Mouse (Mus musculus) testis, postnatal 14 days (tissue): ENCODE measurements around the gene 1600014C23Rik.
A peak's percentile ranks its signal among the peaks of the same experiment; 100 is the strongest.

Experiments used
- DNase-seq: peaks from one replicate; pipeline ENCODE4 v3.0.0; 2021; ENCODE audit warnings: low spot score

1600014C23Rik gene

DNA sequence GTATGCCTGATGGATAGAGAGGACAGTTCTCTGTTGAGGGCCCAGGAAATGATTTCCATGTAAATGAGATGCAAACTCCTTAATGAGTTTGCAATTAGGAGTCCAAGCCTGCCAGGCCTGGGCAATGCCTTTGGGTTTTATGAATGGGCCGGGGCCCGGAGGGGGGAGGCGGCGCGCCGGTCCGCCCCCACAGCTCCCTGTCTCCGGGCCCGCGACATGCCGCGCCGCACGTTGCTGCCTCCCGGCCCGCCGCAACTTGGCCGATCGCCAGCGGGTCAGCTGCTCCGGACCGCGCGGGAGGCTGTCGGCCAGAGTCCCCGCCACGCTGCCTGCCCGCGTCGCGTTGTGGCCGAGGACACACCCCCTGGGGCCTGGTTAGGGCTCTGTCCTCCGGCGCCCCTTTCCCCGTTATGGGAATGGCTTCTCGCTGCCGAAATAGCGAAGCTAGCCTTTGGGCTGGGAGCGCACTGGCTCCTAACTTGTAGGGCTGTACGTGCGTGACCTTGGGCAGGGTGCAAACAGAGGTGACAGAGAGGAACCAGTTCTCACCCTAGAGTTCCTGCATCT lies at the start of gene 1600014C23Rik:
1600014C23Rik (minus strand) TSS at position 110 of the 567 bp plus-strand sequence.
- no peak for DNase-seq

DNA sequence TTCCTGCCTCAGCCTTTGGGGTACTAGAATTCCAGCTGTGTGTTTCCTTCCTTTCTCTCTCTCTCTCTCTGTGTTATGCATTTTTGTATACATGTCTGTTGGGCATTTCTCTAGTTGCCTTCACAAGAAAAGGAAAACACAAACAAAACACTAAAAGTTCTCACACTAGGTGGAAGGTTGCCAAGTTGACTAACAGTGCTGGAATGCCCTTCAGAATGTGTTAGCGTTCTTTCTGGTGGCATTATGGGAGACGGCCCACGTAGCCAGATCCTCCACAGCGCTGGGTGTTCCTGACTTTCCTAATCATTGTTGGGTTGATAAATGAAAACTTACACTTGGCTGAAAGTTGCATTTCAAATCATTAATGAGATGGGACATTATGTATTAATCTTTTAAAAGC lies 44.8 kb upstream of the 1600014C23Rik start:
- no peak for DNase-seq

DNA sequence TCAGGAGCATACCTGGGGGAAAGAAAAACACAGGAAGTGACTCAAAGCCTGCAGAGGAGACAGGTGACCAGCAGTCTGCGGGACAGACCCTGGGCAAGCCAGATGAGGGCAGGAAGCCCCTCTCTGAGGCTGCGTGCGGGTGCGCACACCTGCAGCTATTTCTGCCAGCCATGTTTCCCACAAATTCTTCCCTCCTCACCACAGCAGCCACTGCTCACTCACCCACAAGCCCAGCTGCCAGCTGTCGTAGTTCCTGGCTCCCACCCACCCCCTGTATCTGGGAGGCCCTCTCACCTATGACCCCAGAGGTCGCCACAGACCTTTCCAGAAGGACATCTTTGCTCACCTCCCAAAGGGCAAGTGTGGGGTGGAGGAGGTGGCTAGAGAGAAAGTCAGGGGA lies 43.8 kb upstream of the 1600014C23Rik start:
- no peak for DNase-seq

DNA sequence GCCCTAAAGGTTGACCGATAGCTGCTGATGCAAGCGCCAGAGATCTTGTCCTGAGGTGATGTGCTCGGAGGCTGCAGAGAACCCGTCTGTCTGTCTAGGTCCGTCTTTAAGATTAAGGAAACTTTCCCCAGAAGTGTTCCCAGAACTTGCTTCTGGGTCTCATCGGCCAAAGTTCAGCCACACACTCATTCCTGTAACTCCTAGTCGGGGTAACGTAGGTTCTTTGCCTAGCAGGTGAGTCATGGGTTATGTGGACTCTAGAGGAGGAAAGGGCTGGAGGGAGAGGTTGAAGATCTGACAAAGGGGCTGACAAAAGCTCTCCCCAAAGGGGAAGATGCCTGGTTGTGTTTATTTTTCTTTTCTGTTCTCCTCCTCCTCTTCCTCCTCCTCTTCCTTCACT lies 42.5 kb upstream of the 1600014C23Rik start:
- DNase-seq, result no peak

DNA sequence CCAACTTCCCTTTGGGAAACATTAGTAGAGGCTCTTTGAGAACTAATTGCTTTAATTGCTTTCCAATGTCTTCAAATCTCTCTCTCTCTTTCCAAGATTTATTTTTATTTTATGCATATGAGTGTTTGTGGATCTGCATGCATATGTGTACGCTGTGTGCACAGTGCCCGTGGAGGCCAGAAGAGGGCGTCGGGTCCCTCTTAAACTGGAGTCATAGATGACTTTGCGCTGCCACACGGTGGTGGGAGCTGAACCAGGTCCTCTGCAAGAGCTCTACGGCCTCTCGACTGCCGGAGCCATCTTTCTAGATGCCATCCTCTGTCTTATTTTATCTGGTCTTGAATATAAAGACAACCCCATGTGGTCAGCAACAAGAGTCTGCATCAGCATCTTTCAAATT lies 41.8 kb upstream of the 1600014C23Rik start:
- DNase-seq, result no peak

DNA sequence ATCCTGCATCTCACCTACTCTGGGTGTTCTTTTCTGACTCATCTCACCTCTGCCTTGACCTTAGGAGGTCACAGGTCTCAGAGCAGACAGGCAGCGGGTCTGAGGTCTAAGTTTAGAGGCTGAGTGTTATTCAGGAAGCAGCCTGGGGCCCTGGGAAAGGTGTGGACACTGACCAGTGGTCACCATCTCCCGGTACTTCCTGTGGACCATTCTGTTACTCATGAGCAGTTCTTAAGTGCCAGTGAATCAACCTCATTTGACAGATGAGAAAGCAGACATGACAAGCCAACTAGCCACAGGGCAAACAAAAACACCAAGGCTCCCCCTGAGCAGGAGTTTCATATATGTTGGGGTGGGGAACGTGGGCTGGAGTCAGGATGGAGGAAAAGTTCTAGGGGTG lies 38.9 kb upstream of the 1600014C23Rik start:
- no peak for DNase-seq

DNA sequence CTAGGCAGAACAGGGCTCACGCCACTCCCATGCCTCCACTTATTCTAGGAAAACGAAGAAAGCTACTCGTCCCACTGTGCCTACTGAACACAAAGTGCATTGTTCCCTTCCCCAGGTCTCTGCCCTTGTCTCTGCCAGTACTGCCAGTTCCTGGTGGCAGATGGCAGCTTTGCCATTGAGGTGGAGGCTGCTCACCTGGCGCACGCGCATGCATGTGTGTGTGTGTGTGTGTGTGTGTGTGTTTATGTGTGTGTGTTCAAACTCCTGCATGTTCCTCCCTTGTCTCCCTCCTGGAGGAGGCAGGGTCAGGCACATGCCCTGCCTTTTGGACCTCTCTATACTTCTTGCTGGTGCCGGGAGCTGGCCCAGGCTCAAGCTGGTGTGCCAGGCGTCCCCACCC lies 38.5 kb upstream of the 1600014C23Rik start:
- DNase-seq, result no peak

DNA sequence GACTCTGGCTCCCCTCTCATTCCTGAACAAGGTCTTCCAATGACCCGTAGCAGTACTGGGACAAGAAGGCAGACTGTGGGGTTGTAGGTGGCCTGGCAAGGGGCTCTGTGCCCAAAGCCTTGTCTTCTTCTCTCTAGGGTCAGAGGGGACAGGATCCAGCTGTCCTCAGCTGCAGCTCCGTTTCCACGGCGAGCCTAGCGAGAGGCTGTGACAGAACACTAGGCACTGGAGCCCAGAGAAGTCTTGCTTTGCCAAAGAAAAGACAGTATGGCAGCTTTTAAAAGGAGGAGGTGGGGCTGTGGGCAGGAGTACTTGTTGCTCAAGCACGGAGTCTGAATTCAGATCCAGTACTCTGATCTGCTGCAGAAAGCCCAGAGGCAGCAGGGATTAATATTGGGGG lies 36.8 kb upstream of the 1600014C23Rik start:
- no peak for DNase-seq

DNA sequence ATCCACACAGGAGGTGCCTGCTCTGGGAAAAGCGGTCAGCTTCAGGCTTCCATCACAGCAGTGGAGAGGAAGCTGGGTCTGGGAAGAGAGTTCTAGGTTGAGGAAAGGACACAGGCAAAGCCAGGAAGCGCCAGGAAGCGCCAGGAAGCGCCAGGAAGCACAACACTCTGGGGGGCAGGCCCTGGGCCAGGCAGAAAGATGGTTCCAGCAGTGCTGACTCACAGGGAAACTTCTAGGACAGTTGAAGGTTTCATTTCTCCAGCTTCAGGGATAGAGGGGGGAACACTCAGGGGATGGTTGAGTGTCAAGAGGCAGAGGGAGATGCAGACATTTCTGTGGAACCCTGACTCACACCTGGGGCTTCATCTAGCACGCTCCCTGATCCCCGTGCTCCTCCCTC lies 36.2 kb upstream of the 1600014C23Rik start:
- no peak for DNase-seq

DNA sequence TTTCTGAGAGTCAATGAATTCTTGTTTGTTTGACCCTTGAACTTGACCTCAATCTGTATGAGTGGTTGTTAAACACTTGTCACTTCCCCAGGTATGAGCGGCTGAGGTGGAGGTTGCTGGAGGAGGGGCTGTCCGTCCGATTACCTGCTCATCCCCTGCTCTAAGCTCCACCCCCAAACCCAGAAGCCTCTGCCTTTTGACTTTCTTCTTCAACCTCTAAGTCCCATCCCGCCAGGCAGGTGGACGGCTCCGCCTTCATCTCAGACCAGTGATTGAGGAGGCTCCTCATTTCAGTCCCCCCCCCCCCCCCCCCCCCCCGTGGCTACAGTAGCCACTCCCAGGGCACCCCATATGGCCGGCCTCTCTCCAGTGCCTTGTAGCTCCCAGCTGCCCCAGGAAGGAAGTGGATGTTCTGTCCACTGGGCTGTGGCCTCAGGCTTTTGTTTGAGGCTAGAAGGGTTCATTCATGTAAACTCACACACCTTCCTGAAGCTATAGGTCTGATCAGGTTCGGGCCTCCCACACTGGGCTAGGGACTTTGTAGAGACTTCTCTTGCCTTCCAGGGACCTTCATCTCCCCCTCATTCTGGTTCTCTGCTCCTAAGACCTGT lies 34.0 kb upstream of the 1600014C23Rik start:
- DNase-seq, result no peak

DNA sequence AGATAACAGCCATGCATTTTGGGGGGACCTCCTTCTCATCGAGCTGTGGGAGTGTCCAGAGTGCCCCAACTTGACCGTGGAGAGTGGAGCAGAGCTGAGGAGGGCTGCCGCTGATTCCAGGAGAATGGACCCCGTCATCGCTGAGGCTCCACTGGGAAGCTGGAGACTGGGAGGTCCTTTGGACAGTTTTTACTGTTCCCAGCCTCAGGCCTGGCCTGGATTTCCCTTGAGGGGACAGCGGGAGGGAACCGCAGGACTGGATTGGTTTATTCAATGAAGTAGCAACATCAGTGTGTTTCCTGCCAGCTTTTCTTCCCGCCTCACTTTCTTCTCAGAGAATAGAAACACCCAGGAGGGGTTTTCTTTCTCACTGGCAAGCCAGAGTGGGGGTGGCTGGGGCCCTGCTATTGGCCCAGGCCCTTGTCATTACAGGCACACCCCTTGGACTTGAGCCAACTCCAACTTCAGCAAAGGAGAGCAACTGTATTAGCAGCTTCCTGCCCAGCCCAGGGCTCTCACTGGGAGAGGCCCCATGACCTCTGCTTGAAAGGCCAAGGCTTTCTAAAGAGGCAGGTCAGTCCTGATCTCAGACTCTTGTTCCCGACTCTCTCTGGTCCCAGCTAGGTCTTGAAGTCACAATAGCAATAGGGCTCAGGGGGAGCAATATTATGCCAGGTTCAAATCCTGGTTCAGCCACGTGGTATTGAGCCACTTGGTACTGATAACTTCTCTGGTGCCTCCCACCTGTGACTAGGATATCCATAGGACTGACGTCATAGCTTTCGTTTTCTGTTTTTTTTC lies 33.3 kb upstream of the 1600014C23Rik start:
- peak; percentile 78 for DNase-seq

DNA sequence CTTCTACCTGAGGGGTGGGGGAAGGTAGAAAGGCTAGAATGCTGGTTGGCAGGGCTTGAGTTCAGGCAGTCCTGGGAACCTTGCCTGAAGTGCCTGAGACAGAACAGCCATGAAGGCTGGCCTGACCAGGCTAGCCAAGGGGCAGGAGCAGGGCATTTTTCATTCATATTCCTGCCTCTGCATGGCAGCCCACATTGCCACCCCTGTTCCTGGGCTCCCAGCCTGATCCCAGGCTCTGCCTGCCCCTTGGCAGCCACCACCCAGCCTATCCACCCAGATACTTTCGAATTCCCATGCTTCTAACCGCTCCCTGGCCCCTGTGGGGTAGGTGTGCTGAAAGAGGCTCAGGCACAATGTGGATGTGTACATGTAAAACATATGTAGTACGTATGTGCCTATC lies 32.3 kb upstream of the 1600014C23Rik start:
- DNase-seq, result no peak

DNA sequence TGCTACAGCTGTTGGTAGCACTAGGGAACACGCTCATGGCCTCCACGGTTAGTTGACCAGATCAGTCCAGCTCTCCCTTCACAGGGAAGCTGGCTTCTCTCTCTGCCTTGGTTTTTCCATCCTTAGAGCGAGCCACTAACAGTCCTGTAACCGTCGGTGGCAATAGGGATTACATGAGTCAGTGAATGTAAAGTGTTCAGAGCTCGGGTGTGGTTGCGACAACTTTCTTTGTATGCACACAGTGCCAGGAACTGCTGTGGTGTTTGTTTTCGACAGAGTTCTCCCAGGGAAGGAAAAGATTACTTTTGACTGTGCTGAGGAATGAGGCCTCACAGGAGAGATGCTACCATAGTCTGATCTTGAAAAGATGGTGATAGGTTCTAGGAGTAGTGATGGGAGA lies 29.5 kb upstream of the 1600014C23Rik start:
- DNase-seq, result no peak

DNA sequence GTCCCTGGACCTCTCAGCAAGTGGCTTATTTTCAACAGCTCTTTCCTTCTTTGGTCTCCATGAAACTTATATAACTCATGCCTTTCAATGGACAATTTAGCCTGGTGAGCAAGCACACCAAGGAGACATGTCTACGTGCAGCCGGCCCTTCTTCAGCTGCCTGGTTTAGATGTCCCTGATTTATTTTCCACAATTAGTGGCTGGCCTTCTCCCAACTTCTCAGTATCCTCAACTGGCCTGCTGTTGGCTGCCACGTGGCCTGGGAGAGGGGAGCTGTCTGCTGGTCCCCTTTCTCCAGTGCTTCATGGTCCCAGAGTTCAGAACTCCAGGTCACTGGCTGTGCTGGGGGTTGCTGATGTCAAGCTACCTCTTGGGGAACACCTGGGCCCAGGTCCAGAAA lies 28.3 kb upstream of the 1600014C23Rik start:
- DNase-seq, result no peak

DNA sequence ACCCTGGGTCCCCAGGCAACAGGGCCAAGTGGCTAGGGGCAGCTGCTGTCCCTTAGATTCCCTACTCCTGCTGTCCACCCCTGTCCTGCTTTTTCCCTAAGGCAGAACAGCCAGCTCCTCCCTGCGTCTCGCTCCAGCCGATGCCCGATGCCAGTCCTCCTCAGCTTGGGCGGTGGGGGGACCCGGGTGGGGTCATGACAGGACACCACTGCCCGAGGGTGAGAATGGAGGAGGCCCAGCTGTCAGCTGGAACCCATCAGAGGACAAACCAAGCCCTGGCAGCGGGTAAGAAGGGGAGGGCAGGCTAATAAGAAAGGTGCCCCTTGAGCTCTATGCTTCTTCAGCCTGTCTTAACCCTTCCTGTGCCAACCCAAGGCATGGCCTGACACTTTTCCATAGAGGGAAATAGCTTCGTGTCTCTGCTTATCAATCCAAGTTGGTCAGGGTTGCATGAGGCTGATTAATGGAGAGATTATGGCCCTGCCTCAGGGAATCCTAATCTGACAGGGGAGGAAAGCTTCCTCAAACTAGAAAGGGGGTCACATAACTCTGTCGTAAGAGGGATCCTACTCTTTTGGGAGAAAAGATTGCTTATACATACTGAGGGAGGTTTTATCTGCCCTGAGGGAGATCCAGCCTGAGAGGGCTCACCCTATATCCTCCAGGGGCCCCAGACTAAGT lies 27.5 kb upstream of the 1600014C23Rik start:
- no peak for DNase-seq

DNA sequence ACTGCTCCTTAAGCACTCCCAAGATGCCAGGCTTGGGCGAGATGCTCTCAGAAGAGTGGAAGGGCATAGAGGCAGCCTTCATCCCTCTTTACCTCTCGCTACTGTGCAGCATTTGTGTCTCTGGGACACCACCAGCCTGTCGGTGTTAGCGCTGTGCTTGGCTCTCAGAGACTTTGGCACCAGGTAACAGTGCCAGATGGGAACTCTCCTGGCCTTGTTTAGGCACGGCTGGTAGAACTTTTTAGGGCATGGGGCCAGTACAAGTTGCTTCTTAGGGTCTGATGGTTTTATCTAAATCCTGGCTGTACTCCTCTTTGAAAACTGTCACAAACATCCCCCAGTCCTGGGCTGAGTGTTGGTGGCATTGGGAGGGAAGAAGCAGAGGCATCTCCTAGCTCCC lies 26.1 kb upstream of the 1600014C23Rik start:
- no peak for DNase-seq

DNA sequence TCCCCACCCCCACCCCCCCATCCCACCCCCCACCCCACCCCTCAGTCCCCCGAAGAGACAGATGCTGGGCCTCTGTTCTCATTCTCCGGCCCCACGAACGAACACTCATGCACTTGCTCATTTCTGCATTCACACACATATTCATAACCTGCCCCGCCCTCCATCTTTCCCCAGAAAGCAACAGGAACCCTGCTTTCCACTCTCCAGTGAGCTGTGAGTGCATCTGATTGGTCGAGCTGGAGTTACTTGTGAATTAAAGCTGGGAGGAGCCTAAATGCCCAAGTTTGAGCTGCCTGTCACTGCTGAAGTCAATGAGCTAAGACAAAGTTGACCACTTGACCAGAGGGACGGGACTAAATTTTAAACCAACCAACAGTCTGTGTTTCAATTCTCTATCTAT lies 25.2 kb upstream of the 1600014C23Rik start:
- no peak for DNase-seq

DNA sequence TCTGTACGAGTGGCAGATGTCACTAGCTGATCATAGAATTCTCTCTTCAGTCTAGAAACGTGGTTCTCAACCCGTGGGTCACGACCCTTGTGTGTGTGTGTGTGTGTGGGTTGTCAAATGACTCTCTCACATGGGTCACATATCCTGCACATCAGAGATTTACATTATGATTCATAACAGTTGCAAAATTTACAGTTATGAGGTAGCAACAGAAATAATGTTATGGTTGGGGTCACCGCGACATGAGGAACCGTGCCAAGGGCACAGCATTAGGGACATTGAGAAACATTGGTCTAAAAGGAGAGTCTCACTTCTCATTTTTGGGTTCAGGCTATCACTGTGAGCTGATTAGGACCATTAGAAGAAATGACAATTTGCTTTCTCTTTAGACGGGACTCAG lies 24.3 kb upstream of the 1600014C23Rik start:
- DNase-seq, result no peak

DNA sequence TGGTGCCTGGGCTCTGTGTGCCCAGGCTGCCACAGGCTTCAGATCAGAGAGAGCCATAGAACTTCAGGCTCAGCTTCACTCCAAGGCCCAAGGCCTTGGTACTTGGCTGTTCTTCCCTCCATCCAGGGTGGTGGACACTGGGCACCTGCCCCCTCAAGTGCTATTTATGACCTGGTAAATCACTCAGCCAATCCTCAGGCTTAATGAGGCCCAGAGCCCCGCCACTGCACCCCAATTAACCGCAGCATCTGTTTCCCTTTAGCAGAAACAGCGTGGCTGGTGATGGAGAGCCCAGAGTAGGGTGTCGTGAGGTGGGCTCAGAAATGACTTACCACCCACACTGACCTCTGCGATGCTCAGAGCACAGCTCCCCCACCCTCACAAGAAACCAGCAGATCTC lies 23.2 kb upstream of the 1600014C23Rik start:
- DNase-seq, result no peak

DNA sequence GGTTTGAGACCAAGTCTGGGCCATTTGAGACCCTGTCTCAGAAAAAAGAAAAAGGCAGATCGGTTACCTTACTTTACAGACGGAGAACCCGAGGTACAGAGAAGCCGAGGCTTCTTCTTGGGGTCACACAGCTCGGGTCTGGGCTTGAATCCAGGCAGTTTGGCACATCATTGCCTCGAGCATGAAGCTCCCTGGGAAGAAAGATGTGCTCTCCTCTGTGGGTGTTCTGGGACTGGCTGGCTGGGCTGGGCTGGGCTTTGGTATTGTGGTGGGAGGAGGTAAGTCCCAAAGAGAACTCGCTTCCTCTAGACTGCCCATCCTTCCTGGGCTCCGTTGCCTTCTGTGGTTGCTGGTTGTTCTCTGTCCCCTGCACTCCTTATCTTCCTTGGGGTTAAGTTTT lies 22.7 kb upstream of the 1600014C23Rik start:
- no peak for DNase-seq

DNA sequence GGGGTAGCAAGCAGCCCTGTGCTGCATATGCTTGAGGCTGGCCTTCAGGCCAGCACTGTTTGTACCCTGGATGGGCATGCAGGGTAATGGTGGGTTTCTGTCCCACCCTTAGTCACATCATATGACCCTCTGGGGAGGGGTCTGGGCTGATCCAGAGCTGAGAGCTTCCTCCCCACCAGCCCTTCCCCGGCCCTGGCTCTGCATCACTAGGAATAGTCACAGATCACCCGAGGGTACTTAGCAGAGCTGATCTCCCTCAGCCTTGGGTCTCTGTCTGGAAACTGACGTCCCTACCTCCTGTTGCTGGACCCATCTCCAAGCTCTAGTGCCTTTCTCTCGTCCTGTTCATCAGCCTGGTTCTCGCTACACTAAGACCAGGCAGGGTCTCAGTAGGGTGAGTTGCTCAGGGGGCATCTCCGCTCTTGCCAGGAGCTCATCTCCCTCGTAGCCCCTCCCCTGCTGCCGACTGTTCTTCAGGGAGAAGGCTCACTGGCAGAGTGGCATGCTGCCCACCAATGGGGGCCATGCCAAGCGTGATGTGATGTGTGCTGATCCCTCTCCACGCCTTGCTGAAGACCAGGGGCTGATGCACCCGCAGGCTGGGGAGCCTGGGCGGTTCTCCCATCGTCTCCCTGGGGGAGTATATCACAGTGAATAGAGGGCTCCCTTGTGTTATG lies 20.7 kb upstream of the 1600014C23Rik start:
- DNase-seq, result no peak

DNA sequence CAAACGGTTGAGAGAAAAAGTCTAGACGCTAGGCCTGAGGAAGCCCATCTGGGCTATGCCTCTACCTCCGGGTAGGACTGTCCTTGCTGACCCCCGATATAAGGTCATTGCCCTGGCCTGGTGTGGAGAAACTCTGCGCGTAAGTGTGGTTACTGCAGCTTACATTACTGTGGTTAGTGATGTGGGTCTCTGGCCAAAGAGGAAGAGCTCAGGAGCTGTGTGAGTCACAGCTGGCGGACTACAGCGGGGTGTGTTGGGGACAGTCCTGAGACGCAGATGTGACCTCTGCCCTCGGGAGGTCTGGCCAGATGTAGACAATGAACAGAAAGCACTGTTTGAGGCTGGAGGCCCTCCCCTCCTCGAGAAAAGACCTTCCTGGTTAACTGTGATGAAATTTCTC lies 19.0 kb upstream of the 1600014C23Rik start:
- no peak for DNase-seq
